Mouse (Mus musculus) thymus, adult 2 months (tissue): ENCODE measurements around the gene Mtmr3.

Experiments used
- CTCF ChIP-seq: fragments of 200-500 bp; IDR thresholded peaks from 2 replicates; pipeline ENCODE4 v1.5.1; 2012; ENCODE audit warnings: mild to moderate bottlenecking, control low read depth, low read length, moderate library complexity, borderline replicate concordance; ENCODE audit not compliant: control insufficient read depth, poor library complexity, insufficient read depth; ENCODE audit errors: extremely low read depth
- POLR2A ChIP-seq: fragments of 200-500 bp; IDR thresholded peaks from 2 replicates; pipeline ENCODE4 v1.6.1; 2012; ENCODE audit warnings: mild to moderate bottlenecking, low read length, control low read depth, moderate library complexity; ENCODE audit not compliant: control insufficient read depth, poor library complexity, insufficient read depth; ENCODE audit errors: extremely low read depth

DNA sequence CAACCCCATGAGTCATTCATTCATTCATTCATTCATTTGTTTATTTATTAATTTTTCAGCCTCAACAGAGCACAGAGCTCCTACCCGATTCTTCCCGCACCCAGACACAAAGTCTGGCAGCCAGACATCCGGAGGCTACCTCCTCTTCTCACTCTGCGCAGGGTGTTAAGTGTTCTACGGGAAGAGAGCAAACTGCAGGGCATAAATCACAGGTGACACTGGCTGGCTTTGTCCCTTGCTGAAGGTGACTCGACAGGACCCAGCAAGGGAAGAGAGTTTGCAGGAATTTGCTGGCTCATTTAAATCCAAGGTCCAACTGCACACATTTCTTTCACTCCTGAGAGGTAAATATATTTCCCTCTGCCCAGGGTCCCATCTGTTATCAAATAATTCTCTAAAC, 9.8 kb upstream of the Mtmr3 start:
- TF ChIP-seq POLR2A = no peak
- no peak for TF ChIP-seq CTCF
